Mouse (Mus musculus): ENCODE measurements around the gene Slc2a3. TPM values are rescaled to one million over a fixed set of nuclear protein-coding genes. Genes with fewer than 3 reads are reported as not detected.

Slc2a3 gene
- polyA plus RNA-seq, 1 experiment, result 12.8 TPM

DNA sequence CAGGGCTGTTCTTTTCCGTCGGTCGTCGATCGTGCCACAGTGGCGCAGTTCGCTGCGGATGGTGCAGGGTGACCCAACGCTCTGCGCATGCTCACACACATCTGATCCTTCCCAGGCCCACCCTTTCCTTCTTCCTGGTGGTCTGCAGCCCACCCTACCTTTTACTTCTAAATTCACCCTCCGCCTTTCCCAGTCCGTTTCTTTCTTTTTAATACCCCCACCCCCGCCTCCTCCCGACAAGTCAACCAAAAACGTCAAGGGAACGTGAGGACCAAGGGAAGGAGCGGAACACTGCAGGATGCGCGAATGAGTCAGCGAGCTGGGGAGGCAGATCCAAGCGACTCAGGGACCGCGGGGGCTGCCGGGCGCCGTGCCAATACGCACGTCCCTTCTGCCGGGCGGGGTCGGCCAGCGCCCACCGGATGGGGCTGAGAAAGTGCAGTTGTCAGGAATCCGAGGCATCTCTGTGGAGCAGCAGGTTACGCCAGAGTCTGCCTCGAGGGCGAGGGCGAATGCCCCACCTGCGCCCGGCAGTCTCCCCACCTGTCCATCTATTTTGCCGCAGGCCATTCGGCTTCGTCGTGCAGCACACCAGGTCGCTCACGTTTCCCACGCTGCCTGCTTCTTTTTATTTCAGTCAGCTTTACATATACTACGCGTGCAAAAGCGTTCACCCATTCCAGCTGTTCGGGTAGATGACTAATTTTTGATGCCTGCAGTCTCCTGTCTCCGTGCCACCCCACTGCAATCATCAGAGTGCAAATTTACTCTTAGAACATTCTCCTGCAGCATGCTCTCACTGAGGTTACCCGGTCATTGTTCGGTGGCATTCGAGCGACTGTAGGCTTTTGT, 36.8 kb downstream of the Slc2a3 start:
- Histone ChIP-seq H3K36me3 (ENCODE audit: control insufficient read depth, insufficient read depth, low read length) (no peaks in the 10 kb centered on the region), H3K27me3 (ENCODE audit: control insufficient read depth, insufficient read depth, low read length) (no peaks in the 10 kb centered on the region), H3K27ac (ENCODE audit: control insufficient read depth, insufficient read depth, low read length) (no peak overlapping the region), H3K4me1 (replicated peaks; ENCODE audit: control insufficient read depth, insufficient read depth, low read length) (peaks cover 16% of the 10 kb centered on the region), H3K4me3 (ENCODE audit: control insufficient read depth, insufficient read depth, low read length) (peak overlapping the region; percentile 70)
- DNase-seq, result peak; percentile 46
- 2% methylated on average over 56 of the region's 56 CpGs for WGBS
- TF ChIP-seq POLR2A (IDR thresholded peaks at IDR 0.05; ENCODE audit: control insufficient read depth, extremely low read depth, insufficient read depth, low read length, poor library complexity) (no peak), CTCF (IDR thresholded peaks at IDR 0.05; ENCODE audit: borderline replicate concordance, control insufficient read depth, extremely low read depth, insufficient read depth, low read length, poor library complexity) (no peak)

GRCm38 (mm10) chr6:122763844-122764445, 37.5 kb downstream of the Slc2a3 start:
- Histone ChIP-seq H3K27me3 (ENCODE audit: control insufficient read depth, insufficient read depth, low read length) (no peaks in the 10 kb centered on the region), H3K36me3 (ENCODE audit: control insufficient read depth, insufficient read depth, low read length) (no peaks in the 10 kb centered on the region), H3K4me3 (ENCODE audit: control insufficient read depth, insufficient read depth, low read length) (peak overlapping the region; percentile 70), H3K27ac (ENCODE audit: control insufficient read depth, insufficient read depth, low read length) (no peak overlapping the region), H3K4me1 (replicated peaks; ENCODE audit: control insufficient read depth, insufficient read depth, low read length) (peaks cover 16% of the 10 kb centered on the region)
- TF ChIP-seq CTCF (IDR thresholded peaks at IDR 0.05; ENCODE audit: borderline replicate concordance, control insufficient read depth, extremely low read depth, insufficient read depth, low read length, poor library complexity) (no peak), POLR2A (IDR thresholded peaks at IDR 0.05; ENCODE audit: control insufficient read depth, extremely low read depth, insufficient read depth, low read length, poor library complexity) (no peak)
- DNase-seq, result no peak
- 25% methylated on average over 17 of the region's 17 CpGs for WGBS

DNA sequence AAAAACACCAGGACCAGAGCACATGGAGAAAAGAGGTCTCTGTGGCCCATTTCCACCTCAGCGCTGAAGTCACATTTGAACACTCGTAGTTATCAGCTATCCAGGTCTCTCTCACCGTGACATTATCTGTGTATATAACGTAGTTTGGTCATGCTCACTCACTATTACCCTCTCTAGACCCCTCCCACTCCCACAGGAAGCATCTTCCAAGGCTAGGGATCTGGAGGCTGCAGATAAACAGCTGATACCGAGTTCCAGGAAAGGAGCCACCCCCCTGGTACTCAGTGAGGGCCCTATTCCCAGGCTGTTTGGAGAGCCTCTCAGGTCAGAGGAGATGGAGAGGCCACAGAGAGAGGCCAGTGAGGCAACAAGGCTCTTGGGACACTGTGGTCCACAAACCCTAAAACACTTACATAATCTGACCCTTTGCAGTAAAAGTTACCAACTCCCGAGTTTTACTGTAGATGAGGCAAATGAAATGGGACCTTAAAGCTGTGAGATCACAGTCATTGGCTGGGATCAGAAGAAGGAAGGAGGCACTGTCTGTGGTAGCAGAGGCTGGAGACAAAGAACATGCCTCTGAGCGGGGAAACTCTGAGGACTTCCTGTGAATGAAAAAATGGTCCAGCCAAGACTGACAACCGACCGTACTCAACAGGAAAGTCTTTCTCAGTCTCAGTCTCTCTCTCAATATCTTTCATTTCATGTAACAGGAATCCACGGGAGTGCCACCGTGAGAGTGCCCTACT, 38.3 kb downstream of the Slc2a3 start:
- no peak for TF ChIP-seq CTCF (IDR thresholded peaks at IDR 0.05; ENCODE audit: borderline replicate concordance, control insufficient read depth, extremely low read depth, insufficient read depth, low read length, poor library complexity)
- no peak for TF ChIP-seq POLR2A (IDR thresholded peaks at IDR 0.05; ENCODE audit: control insufficient read depth, extremely low read depth, insufficient read depth, low read length, poor library complexity)
- Histone ChIP-seq H3K4me3 (ENCODE audit: control insufficient read depth, insufficient read depth, low read length) (no peak overlapping the region), H3K27me3 (ENCODE audit: control insufficient read depth, insufficient read depth, low read length) (no peaks in the 10 kb centered on the region), H3K36me3 (ENCODE audit: control insufficient read depth, insufficient read depth, low read length) (no peaks in the 10 kb centered on the region), H3K4me1 (replicated peaks; ENCODE audit: control insufficient read depth, insufficient read depth, low read length) (peaks cover 16% of the 10 kb centered on the region), H3K27ac (ENCODE audit: control insufficient read depth, insufficient read depth, low read length) (no peak overlapping the region)
- no peak for DNase-seq
- 59% methylated on average over 11 of the region's 11 CpGs for WGBS

DNA sequence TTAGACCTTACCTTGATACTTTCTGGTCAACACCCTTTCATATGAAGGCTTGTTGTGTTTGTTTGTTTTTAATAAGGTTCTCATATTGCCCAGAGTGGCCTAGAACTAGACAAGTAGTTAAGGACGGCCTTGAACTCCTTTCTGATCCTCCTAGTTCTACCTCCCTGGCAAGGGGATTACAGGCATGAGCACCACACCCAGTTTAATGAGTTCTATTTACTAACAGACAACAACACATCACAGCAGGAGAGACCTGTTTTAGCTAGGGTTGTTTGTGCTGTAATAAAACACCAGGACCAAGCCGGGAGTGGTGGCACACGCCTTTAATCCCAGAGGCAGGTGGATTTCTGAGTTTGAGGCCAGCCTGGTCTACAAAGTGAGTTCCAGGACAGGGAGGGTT, 39.0 kb downstream of the Slc2a3 start:
- DNase-seq, result no peak
- Histone ChIP-seq H3K27ac (ENCODE audit: control insufficient read depth, insufficient read depth, low read length) (no peak overlapping the region), H3K36me3 (ENCODE audit: control insufficient read depth, insufficient read depth, low read length) (no peaks in the 10 kb centered on the region), H3K4me1 (replicated peaks; ENCODE audit: control insufficient read depth, insufficient read depth, low read length) (peaks cover 16% of the 10 kb centered on the region), H3K4me3 (ENCODE audit: control insufficient read depth, insufficient read depth, low read length) (no peak overlapping the region), H3K27me3 (ENCODE audit: control insufficient read depth, insufficient read depth, low read length) (no peaks in the 10 kb centered on the region)
- 96% methylated on average over 3 of the region's 3 CpGs for WGBS
- TF ChIP-seq CTCF (IDR thresholded peaks at IDR 0.05; ENCODE audit: borderline replicate concordance, control insufficient read depth, extremely low read depth, insufficient read depth, low read length, poor library complexity), result no peak
- TF ChIP-seq POLR2A (IDR thresholded peaks at IDR 0.05; ENCODE audit: control insufficient read depth, extremely low read depth, insufficient read depth, low read length, poor library complexity), result no peak

- Histone ChIP-seq H3K4me1 (replicated peaks; ENCODE audit: control insufficient read depth, insufficient read depth, low read length) (peaks cover 16% of the 10 kb centered on the region), H3K4me3 (ENCODE audit: control insufficient read depth, insufficient read depth, low read length) (no peak overlapping the region), H3K36me3 (ENCODE audit: control insufficient read depth, insufficient read depth, low read length) (no peaks in the 10 kb centered on the region), H3K27me3 (ENCODE audit: control insufficient read depth, insufficient read depth, low read length) (no peaks in the 10 kb centered on the region), H3K27ac (ENCODE audit: control insufficient read depth, insufficient read depth, low read length) (no peak overlapping the region)
- TF ChIP-seq CTCF (IDR thresholded peaks at IDR 0.05; ENCODE audit: borderline replicate concordance, control insufficient read depth, extremely low read depth, insufficient read depth, low read length, poor library complexity), result no peak
- TF ChIP-seq POLR2A (IDR thresholded peaks at IDR 0.05; ENCODE audit: control insufficient read depth, extremely low read depth, insufficient read depth, low read length, poor library complexity), result no peak
- DNase-seq, result no peak
These were observed 39.5 kb downstream of the Slc2a3 start for GRCm38 (mm10) chr6:122761901-122762300.

- Histone ChIP-seq H3K4me3 (ENCODE audit: control insufficient read depth, insufficient read depth, low read length) (peak overlapping the region; percentile 46), H3K27ac (ENCODE audit: control insufficient read depth, insufficient read depth, low read length) (no peak overlapping the region), H3K36me3 (ENCODE audit: control insufficient read depth, insufficient read depth, low read length) (no peaks in the 10 kb centered on the region), H3K4me1 (replicated peaks; ENCODE audit: control insufficient read depth, insufficient read depth, low read length) (peaks cover 21% of the 10 kb centered on the region), H3K27me3 (ENCODE audit: control insufficient read depth, insufficient read depth, low read length) (no peaks in the 10 kb centered on the region)
- TF ChIP-seq POLR2A (IDR thresholded peaks at IDR 0.05; ENCODE audit: control insufficient read depth, extremely low read depth, insufficient read depth, low read length, poor library complexity) (no peak), CTCF (IDR thresholded peaks at IDR 0.05; ENCODE audit: borderline replicate concordance, control insufficient read depth, extremely low read depth, insufficient read depth, low read length, poor library complexity) (peak; percentile 17; the same call in 1 of the 2 replicates)
- peak; percentile 59 for DNase-seq
- 6% methylated on average over 11 of the region's 11 CpGs for WGBS
These were observed 40.3 kb downstream of the Slc2a3 start for GRCm38 (mm10) chr6:122761011-122761599.

Data from thymus, adult 2 months (tissue).